Mouse (Mus musculus): Measurements from ENCODE around the gene Sp2.

Sp2 gene

GRCm38 (mm10) chr11:96995836-96996772, 13.3 kb upstream of the Sp2 start:
- DNase-seq: no peak

- no peak for DNase-seq
Measured at GRCm38 (mm10) chr11:96995031-96995430, 12.3 kb upstream of the Sp2 start.

- DNase-seq: no peak
Measured at GRCm38 (mm10) chr11:96992722-96993311, 10.1 kb upstream of the Sp2 start.

GRCm38 (mm10) chr11:96991501-96991900, 8.7 kb upstream of the Sp2 start:
- DNase-seq: no peak

- DNase-seq: no peak
Measured at GRCm38 (mm10) chr11:96987873-96988655, 5.3 kb upstream of the Sp2 start.

GRCm38 (mm10) chr11:96986463-96986862, 3.7 kb upstream of the Sp2 start:
- DNase-seq: no peak

GRCm38 (mm10) chr11:96984903-96985302, 2.1 kb upstream of the Sp2 start:
- DNase-seq: no peak

- DNase-seq: peak; percentile 88
Measured at GRCm38 (mm10) chr11:96982355-96982754, 404 bp downstream of the Sp2 start.

- peak; percentile 55 for DNase-seq
Measured at GRCm38 (mm10) chr11:96981461-96981860, 1.3 kb downstream of the Sp2 start.

GRCm38 (mm10) chr11:96980021-96980420, 2.7 kb downstream of the Sp2 start:
- DNase-seq: no peak

GRCm38 (mm10) chr11:96979329-96979728, 3.4 kb downstream of the Sp2 start:
- DNase-seq: no peak

- DNase-seq: peak; percentile 67
Measured at GRCm38 (mm10) chr11:96978401-96979246, 4.1 kb downstream of the Sp2 start.

GRCm38 (mm10) chr11:96977606-96978400, 5.0 kb downstream of the Sp2 start:
- DNase-seq: peak; percentile 100

- DNase-seq: peak; percentile 88
Measured at GRCm38 (mm10) chr11:96976911-96977591, 5.7 kb downstream of the Sp2 start.

- no peak for DNase-seq
Measured at GRCm38 (mm10) chr11:96976379-96976687, 6.4 kb downstream of the Sp2 start.

GRCm38 (mm10) chr11:96975511-96976378, 7.0 kb downstream of the Sp2 start:
- no peak for DNase-seq

- no peak for DNase-seq
Measured at GRCm38 (mm10) chr11:96974813-96975212, 7.9 kb downstream of the Sp2 start.

- peak; percentile 85 for DNase-seq
Measured at GRCm38 (mm10) chr11:96973426-96973964, 9.3 kb downstream of the Sp2 start.

- no peak for DNase-seq
Measured at GRCm38 (mm10) chr11:96972906-96973305, 9.9 kb downstream of the Sp2 start.

GRCm38 (mm10) chr11:96970341-96970740, 12.4 kb downstream of the Sp2 start:
- no peak for DNase-seq
